6 mouse cellular contexts compared by ENCODE assay signal in genomic region chr4:33005595-33006470, GRCm38 (mm10). TPM values are rescaled to one million over a fixed set of nuclear protein-coding genes. Genes with fewer than 3 reads are reported as not detected.
"Had no signal": no experiment of that assay in that cellular context is flagged by ENCODE, and none has a peak within 500 bp of the region (broad histone marks: within the 10 kb centered on the region; RNA-seq: fewer than 3 reads in every experiment).

No protein-coding gene starts in this region.

RNA-seq across cellular contexts. Expression of gene Gabrr2, which starts 57.0 kb away (rescaled TPM):
- total RNA-seq: layer of hippocampus, postnatal 10 days; left cerebral cortex, postnatal 10 days had no signal
- polyA plus RNA-seq: kidney, embryonic 15.5 days; liver, embryonic 11.5 days; liver, postnatal 0 days; macrophage had no signal
